Mouse (Mus musculus) stomach, embryonic 16.5 days (tissue): ENCODE results near the gene Snurf. TPM values are rescaled to one million over a fixed set of nuclear protein-coding genes. Genes with fewer than 3 reads are reported as not detected.

Experiments used
- ATAC-seq: fragments of 200-750 bp; cut with Nextera tagmentation; 2 replicates; pipeline ENCODE4 v1.8.0; 2017; ENCODE audit warnings: moderate number of reproducible peaks, moderate TSS enrichment; ENCODE audit not compliant: insufficient read depth, low FRiP score
- H3K27ac ChIP-seq: fragments of 300-500 bp; sonication (generic); 2 replicates; pipeline ENCODE4 v1.5.1; 2014; ENCODE audit warnings: low read length
- H3K27me3 ChIP-seq: fragments of 300-500 bp; sonication (generic); 2 replicates; pipeline ENCODE4 v1.6.1; 2014; ENCODE audit warnings: low read length, control low read depth, mixed read lengths; ENCODE audit not compliant: control insufficient read depth, insufficient read depth
- H3K36me3 ChIP-seq: fragments of 300-500 bp; sonication (generic); 2 replicates; pipeline ENCODE4 v1.6.1; 2014; ENCODE audit warnings: low read length; ENCODE audit not compliant: control insufficient read depth, insufficient read depth
- H3K4me1 ChIP-seq: fragments of 300-500 bp; sonication (generic); 2 replicates; pipeline ENCODE4 v1.6.1; 2014; ENCODE audit warnings: low read length, control low read depth, mixed read lengths; ENCODE audit not compliant: control insufficient read depth, insufficient read depth
- H3K4me2 ChIP-seq: fragments of 300-500 bp; sonication (generic); 2 replicates; pipeline ENCODE4 v1.6.1; 2014; ENCODE audit warnings: low read depth, low read length, mixed read lengths
- H3K4me3 ChIP-seq: fragments of 300-500 bp; sonication (generic); replicated peaks from 2 replicates; pipeline ENCODE4 v1.5.1; 2014; ENCODE audit warnings: mild to moderate bottlenecking, low read length
- H3K9ac ChIP-seq: fragments of 300-500 bp; sonication (generic); 2 replicates; pipeline ENCODE4 v1.6.1; 2014; ENCODE audit warnings: low read length
- H3K9me3 ChIP-seq: fragments of 300-500 bp; sonication (generic); replicated peaks from 2 replicates; pipeline ENCODE4 v1.6.1; 2016; ENCODE audit warnings: low read length, control low read depth; ENCODE audit not compliant: control insufficient read depth
- WGBS: fragments of 180-500 bp; shearing (Covaris S2); extraction: QIAGEN DNeasy Blood & Tissue Kit; methylation state at CpG from one replicate; pipeline ENCODE4 v1.1.7; 2014; 5-methylcytosine and 5-hydroxymethylcytosine counted together
- polyA plus RNA-seq: library from polyadenylated mRNA; unstranded; fragments of >200 nt; fragmentation: Nextera tagmentation; extraction: Ambion mirVana; gene quantifications from 2 replicates; pipeline ENCODE4 v1.2.1, GENCODE M21; 2015

Gene Snurf
- 32.2 and 34.5 TPM in 2 replicates for polyA plus RNA-seq

- 50% methylated on average over 30 of the region's 30 CpGs for WGBS
- H3K27me3 ChIP-seq = no peaks in the 10 kb centered on the region
- H3K4me2 ChIP-seq = peak within 1 kb of the TSS; percentile 58
- H3K4me1 ChIP-seq = no peaks in the 10 kb centered on the region
- peak; percentile 62; the same call in 1 of the 2 replicates for ATAC-seq
- H3K9ac ChIP-seq = peak within 1 kb of the TSS; percentile 66
- no peaks in the 10 kb centered on the region for H3K36me3 ChIP-seq
- H3K9me3 ChIP-seq = peaks cover 6% of the 10 kb centered on the region; the same call in 1 of the 2 replicates
- 0 out of 2 replicates have a peak within 1 kb of the TSS, but pooled peaks have one; percentile 18 for H3K27ac ChIP-seq
- peak within 1 kb of the TSS; percentile 60 for H3K4me3 ChIP-seq
Measured at GRCm38 (mm10) chr7:60004606-60005330, at the start of gene Snurf, which contains the start of gene Gm38393. Gene Snurf, minus strand, starts transcription at chr7:60005049. Gene Gm38393, minus strand, starts transcription at chr7:60005064.

- ATAC-seq = no peak
- Histone ChIP-seq H3K27ac (no peak overlapping the region), H3K36me3 (no peaks in the 10 kb centered on the region), H3K4me2 (no peak overlapping the region), H3K27me3 (no peaks in the 10 kb centered on the region), H3K4me1 (no peaks in the 10 kb centered on the region), H3K9me3 (no peaks in the 10 kb centered on the region), H3K4me3 (no peak overlapping the region), H3K9ac (no peak overlapping the region)
- 69% methylated on average over 6 of the region's 6 CpGs for WGBS
Measured at GRCm38 (mm10) chr7:60047481-60048201, 42.8 kb upstream of the Snurf start.

DNA sequence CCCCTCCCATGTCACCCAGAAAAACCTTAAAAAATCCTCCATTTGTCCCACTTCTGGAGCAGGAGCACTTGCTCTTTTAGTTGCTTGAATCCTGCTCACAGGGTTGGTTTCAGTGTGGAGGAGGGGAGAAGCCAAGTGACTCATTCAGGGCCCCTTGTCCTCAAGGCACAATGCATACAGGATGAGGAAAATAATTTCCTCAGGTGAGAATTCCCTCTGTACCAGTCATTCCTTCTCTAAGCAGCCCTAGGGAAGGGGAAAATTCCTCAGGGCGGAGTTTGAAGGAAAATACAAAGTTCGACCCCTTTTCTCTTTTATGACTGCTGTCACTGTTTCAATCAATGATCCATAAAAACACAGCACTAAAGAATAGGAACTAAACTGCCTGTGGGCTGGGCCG lies 8.3 kb upstream of the Snurf start:
- H3K27me3 ChIP-seq = no peaks in the 10 kb centered on the region
- H3K9ac ChIP-seq = no peak overlapping the region
- no peak overlapping the region for H3K4me3 ChIP-seq
- no peak overlapping the region for H3K4me2 ChIP-seq
- ATAC-seq = no peak
- no peaks in the 10 kb centered on the region for H3K4me1 ChIP-seq
- WGBS = 75% methylated on average over 3 of the region's 3 CpGs
- H3K27ac ChIP-seq = no peak overlapping the region
- no peaks in the 10 kb centered on the region; the same call in 1 of the 2 replicates for H3K9me3 ChIP-seq
- no peaks in the 10 kb centered on the region for H3K36me3 ChIP-seq

- H3K4me3 ChIP-seq = no peak overlapping the region
- ATAC-seq = no peak
- WGBS = 35% methylated on average over 3 of the region's 3 CpGs
Measured at GRCm38 (mm10) chr7:60007727-60008360, 3.0 kb upstream of the Snurf start.

GRCm38 (mm10) chr7:60006262-60006661 lies 1.4 kb upstream of the Snurf start:
- Histone ChIP-seq H3K4me3 (no peak overlapping the region), H3K9me3 (peaks cover 6% of the 10 kb centered on the region; the same call in 1 of the 2 replicates), H3K4me2 (no peak overlapping the region), H3K27ac (no peak overlapping the region), H3K9ac (no peak overlapping the region), H3K36me3 (no peaks in the 10 kb centered on the region), H3K4me1 (no peaks in the 10 kb centered on the region), H3K27me3 (no peaks in the 10 kb centered on the region)
- WGBS = 48% methylated on average over 2 of the region's 2 CpGs
- ATAC-seq = no peak

More at GRCm38 (mm10) chr7:60007727-60008360, 3.0 kb upstream of the Snurf start:
- Histone ChIP-seq H3K27me3 (no peaks in the 10 kb centered on the region), H3K4me1 (no peaks in the 10 kb centered on the region), H3K27ac (no peak overlapping the region), H3K9me3 (peaks cover 6% of the 10 kb centered on the region; the same call in 1 of the 2 replicates), H3K9ac (no peak overlapping the region), H3K36me3 (no peaks in the 10 kb centered on the region), H3K4me2 (no peak overlapping the region)

DNA sequence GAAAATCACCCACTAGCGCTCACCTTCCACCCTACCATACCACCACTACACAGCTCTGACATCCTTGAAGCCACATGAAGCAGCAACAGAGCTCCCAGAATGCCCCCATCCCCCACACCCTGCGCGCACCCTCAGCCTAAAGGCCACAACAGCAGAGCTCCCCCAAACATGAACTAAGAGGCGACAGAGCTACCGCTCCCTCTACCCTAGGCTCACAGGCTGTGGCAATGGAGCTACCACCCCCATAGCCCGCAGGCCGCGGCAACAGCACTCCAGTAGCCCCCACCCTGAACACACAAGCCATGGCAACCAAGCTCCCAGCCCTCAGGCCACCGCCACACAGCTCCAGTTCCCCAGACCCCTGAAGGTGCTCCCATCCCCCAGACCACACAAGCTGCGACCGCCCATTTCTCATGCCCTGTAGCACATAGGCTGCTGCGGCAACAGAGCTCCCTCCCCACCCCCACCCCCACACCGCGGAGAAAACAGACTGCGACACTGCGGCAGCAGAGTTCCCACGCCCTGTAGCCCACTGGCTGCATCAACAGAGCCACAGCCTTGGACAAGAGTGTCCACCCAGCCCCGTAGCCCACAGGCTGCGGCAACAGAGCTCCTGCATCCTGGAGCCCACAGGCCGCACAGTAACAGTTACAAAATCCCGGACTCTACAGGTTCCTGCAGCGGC lies 786 bp downstream of the Snurf start:
- peak overlapping the region; percentile 60 for H3K4me3 ChIP-seq
- H3K27ac ChIP-seq = 0 out of 2 replicates have a peak overlapping the region, but pooled peaks have one; percentile 18
- H3K4me2 ChIP-seq = peak overlapping the region; percentile 58
- WGBS = 51% methylated on average over 22 of the region's 22 CpGs
- H3K9ac ChIP-seq = peak overlapping the region; percentile 66
- H3K27me3 ChIP-seq = no peaks in the 10 kb centered on the region
- ATAC-seq = peak; percentile 84
- no peaks in the 10 kb centered on the region for H3K36me3 ChIP-seq
- H3K4me1 ChIP-seq = no peaks in the 10 kb centered on the region
- peaks cover 6% of the 10 kb centered on the region; the same call in 1 of the 2 replicates for H3K9me3 ChIP-seq

DNA sequence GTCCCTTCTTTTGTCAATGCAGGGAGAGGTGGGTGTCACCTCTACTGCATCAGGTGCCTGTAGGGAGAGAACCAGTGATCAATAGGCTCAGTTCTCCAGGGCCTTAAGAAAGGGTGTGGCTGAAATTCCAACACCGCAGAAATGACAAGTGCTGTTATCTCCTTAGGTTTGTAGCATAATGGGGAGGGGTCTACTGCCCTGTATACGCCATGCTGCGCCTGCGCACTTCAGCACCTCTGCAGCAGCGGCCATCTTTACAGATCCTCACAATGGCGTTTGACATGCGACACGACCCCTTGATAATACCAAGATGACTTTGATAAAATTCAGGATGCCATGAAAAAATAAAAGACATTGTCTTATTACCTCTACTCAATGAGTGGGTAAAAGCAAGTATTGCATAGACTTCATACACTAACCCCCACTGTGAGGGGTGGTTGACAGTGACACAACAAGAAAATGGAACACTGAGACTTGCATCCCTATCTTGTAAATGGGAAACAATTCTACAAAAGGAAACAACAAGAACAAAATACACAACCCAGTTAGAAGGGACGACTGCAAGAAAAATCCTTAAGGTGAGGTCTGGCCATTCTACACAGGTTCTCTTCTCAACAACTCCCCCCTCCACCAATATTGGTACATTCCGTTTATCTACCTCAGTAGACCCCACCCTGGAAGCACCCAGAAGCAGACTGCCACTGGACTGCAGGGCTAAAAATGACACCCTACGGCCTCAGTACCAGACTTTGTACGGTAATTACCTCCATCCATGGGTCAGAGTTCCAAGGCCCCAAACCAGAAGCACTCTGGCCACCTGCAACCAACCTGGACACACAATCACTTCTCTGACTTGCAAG lies 1.6 kb downstream of the Snurf start:
- no peak; the same call in 1 of the 2 replicates for ATAC-seq
- Histone ChIP-seq H3K36me3 (no peaks in the 10 kb centered on the region), H3K9me3 (peaks cover 6% of the 10 kb centered on the region; the same call in 1 of the 2 replicates), H3K9ac (peak overlapping the region; percentile 66; the same call in 1 of the 2 replicates), H3K27ac (no peak overlapping the region), H3K4me2 (peak overlapping the region; percentile 58), H3K4me1 (no peaks in the 10 kb centered on the region), H3K4me3 (peak overlapping the region; percentile 60), H3K27me3 (no peaks in the 10 kb centered on the region)
- 51% methylated on average over 12 of the region's 12 CpGs for WGBS

- no peak for ATAC-seq
- Histone ChIP-seq H3K9me3 (no peaks in the 10 kb centered on the region), H3K4me2 (no peak overlapping the region), H3K27ac (no peak overlapping the region), H3K36me3 (no peaks in the 10 kb centered on the region), H3K9ac (no peak overlapping the region), H3K4me3 (no peak overlapping the region), H3K4me1 (no peaks in the 10 kb centered on the region), H3K27me3 (no peaks in the 10 kb centered on the region)
- WGBS = 58% methylated on average over 1 of the region's 1 CpGs
Measured at GRCm38 (mm10) chr7:59978646-59979045, 26.2 kb downstream of the Snurf start.
